Mouse (Mus musculus) heart, postnatal 0 days (tissue): Measurements from ENCODE around the gene Prdm10. TPM values are rescaled to one million over a fixed set of nuclear protein-coding genes. Genes with fewer than 3 reads are reported as not detected.

Source experiments
- ATAC-seq: fragments of 200-750 bp; cut with Nextera tagmentation; 2 replicates; pipeline ENCODE4 v1.8.0; 2017; ENCODE audit warnings: low read depth, moderate number of reproducible peaks, moderate library complexity; ENCODE audit not compliant: insufficient read depth
- DNase-seq: peaks from one replicate; pipeline ENCODE4 v3.0.0-alpha.2; 2016; ENCODE audit warnings: low spot score
- H3K27ac ChIP-seq: fragments of 300-500 bp; sonication (generic); 2 replicates; pipeline ENCODE4 v1.5.1; 2014; ENCODE audit warnings: low read depth, mild to moderate bottlenecking
- H3K27me3 ChIP-seq: fragments of 300-500 bp; sonication (generic); 2 replicates; pipeline ENCODE4 v1.6.1; 2014; ENCODE audit warnings: low read length, mixed read lengths; ENCODE audit not compliant: control insufficient read depth, insufficient read depth
- H3K36me3 ChIP-seq: fragments of 300-500 bp; sonication (generic); replicated peaks from 2 replicates; pipeline ENCODE4 v1.6.1; 2014; ENCODE audit warnings: low read length, mixed read lengths; ENCODE audit not compliant: control insufficient read depth, insufficient read depth
- H3K4me1 ChIP-seq: fragments of 300-500 bp; sonication (generic); 2 replicates; pipeline ENCODE4 v1.6.1; 2014; ENCODE audit warnings: antibody characterized with exemption; ENCODE audit not compliant: control insufficient read depth, insufficient read depth
- H3K4me2 ChIP-seq: fragments of 300-500 bp; sonication (generic); 2 replicates; pipeline ENCODE4 v1.6.1; 2014; ENCODE audit warnings: low read depth, mild to moderate bottlenecking, low read length, moderate library complexity
- H3K4me3 ChIP-seq: fragments of 300-500 bp; sonication (generic); 2 replicates; pipeline ENCODE4 v1.5.1; 2014; ENCODE audit warnings: low read depth, low read length
- H3K9ac ChIP-seq: fragments of 300-500 bp; sonication (generic); replicated peaks from 2 replicates; pipeline ENCODE4 v1.6.1; 2014; ENCODE audit warnings: low read depth, low read length, mixed read lengths
- H3K9me3 ChIP-seq: fragments of 300-500 bp; sonication (generic); replicated peaks from 2 replicates; pipeline ENCODE4 v1.6.1; 2016; ENCODE audit warnings: low read length; ENCODE audit not compliant: control insufficient read depth
- CTCF ChIP-seq: IDR thresholded peaks from 2 replicates; pipeline ENCODE4 v1.5.1; 2016; ENCODE audit warnings: antibody characterized with exemption, control low read depth, low read depth
- EP300 ChIP-seq: IDR thresholded peaks from 2 replicates; pipeline ENCODE4 v1.6.1; 2016; ENCODE audit warnings: antibody characterized with exemption, low read depth
- WGBS: fragments of 180-500 bp; shearing (Covaris S2); extraction: QIAGEN DNeasy Blood & Tissue Kit; methylation state at CpG from one replicate; pipeline ENCODE4 v1.1.7; 2014; 5-methylcytosine and 5-hydroxymethylcytosine counted together
- polyA plus RNA-seq: library from polyadenylated mRNA; unstranded; fragments of >200 nt; fragmentation: Nextera tagmentation; extraction: Ambion mirVana; gene quantifications from 2 replicates; pipeline ENCODE4 v1.2.1, GENCODE M21; 2015
- total RNA-seq: library from RNA; depleted of rRNA; stranded (reverse); fragments of >200 nt; gene quantifications from 2 replicates; pipeline ENCODE4 v1.2.3, GENCODE M21; 2014; ENCODE audit warnings: low replicate concordance

The Prdm10 gene
- total and polyA plus RNA-seq, 2 experiments from 2014 or later = 1.2 to 2.6 TPM

DNA sequence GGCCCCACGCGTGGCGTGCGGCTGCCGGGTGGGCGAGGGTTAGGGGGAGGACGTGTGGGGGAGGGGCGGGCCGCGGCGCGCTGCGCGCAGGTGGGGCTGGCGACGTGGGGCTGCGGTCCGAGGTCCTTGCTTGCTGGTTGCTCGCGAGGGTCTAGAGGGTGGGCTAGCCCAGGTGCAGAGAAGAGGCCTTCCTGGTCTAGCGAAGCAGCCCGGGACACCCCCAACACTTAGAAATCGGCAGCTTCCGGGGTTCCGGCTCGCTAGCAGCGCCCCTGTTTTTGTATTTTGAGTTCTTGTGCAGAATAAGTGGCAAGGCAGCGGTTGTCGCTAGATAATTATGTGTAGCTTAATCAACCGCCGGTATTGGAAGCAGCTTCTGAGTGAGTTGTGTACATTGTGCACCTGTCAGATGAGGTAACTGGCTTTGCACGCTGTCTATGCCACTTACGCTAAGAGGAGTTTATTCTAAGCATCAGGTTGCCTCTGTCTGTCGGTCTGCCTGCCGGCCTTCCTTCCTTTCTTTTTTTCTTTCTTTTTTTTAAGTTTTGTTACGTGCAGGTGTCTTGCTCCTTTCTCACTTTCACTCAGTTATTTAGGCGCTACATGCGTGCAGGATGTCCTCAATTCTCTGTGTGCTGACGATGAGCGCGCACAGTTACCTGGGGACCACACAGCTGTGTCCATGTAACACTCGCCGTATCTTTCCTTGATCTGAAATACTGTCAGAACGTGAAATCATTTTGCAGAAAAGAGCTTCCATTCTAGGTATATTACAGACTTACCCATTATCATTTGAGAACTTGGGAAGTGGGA is 106.2 kb downstream of the Prdm10 start:
- peak overlapping the region; percentile 74 for H3K4me2 ChIP-seq
- H3K4me1 ChIP-seq = peaks cover 12% of the 10 kb centered on the region
- no peak for DNase-seq
- ATAC-seq = peak; percentile 50
- TF ChIP-seq CTCF (no peak), EP300 (no peak)
- 9% methylated on average over 44 of the region's 44 CpGs for WGBS
- H3K27me3 ChIP-seq = no peaks in the 10 kb centered on the region
- peaks cover 19% of the 10 kb centered on the region for H3K36me3 ChIP-seq
- peak overlapping the region; percentile 86 for H3K9ac ChIP-seq
- no peaks in the 10 kb centered on the region for H3K9me3 ChIP-seq
- H3K27ac ChIP-seq = peak overlapping the region; percentile 57; the same call in 1 of the 2 replicates
- H3K4me3 ChIP-seq = peak overlapping the region; percentile 96

- Histone ChIP-seq H3K27me3 (no peaks in the 10 kb centered on the region), H3K36me3 (peaks cover 25% of the 10 kb centered on the region), H3K27ac (no peak overlapping the region), H3K4me1 (peaks cover 12% of the 10 kb centered on the region), H3K4me2 (peak overlapping the region; percentile 74), H3K9ac (no peak overlapping the region), H3K9me3 (no peaks in the 10 kb centered on the region), H3K4me3 (peak overlapping the region; percentile 96)
- no peak for ATAC-seq
- DNase-seq = no peak
- TF ChIP-seq EP300 (no peak), CTCF (no peak)
- WGBS = 76% methylated on average over 5 of the region's 5 CpGs
Measured at GRCm38 (mm10) chr9:31387206-31387605, 106.9 kb downstream of the Prdm10 start.

- Histone ChIP-seq H3K9ac (no peak overlapping the region), H3K27me3 (no peaks in the 10 kb centered on the region), H3K4me2 (no peak overlapping the region), H3K36me3 (peaks cover 93% of the 10 kb centered on the region), H3K9me3 (no peaks in the 10 kb centered on the region), H3K4me3 (no peak overlapping the region), H3K4me1 (no peaks in the 10 kb centered on the region), H3K27ac (no peak overlapping the region)
- DNase-seq (peak; percentile 40), ATAC-seq (peak; percentile 27; the same call in 1 of the 2 replicates)
- TF ChIP-seq EP300 = no peak
- TF ChIP-seq CTCF = peak; percentile 79
- 45% methylated on average over 4 of the region's 4 CpGs for WGBS
Measured at GRCm38 (mm10) chr9:31400441-31400840, 120.1 kb downstream of the Prdm10 start.

DNA sequence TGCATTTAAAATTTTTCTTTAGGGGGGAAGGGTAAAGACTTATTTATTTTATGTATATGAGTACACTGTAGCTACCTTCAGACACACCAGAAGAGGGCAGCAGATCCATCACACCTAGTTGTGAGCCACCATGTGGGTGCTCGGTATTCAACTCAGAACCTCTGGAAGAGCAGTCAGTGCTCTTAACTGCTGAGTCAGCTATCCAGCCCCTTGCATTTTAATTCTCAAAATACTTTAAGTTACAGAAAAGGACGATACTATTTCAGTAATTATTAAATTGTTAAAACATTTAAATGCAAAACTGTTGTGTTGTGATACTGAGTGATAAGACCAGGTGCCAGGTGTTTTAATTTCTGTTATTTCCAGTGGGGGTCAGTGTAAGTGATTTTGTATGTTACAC is 124.0 kb downstream of the Prdm10 start:
- DNase-seq = no peak

GRCm38 (mm10) chr9:31405217-31405616 is 124.9 kb downstream of the Prdm10 start:
- Histone ChIP-seq H3K36me3 (peaks cover 80% of the 10 kb centered on the region), H3K4me2 (no peak overlapping the region), H3K4me1 (no peaks in the 10 kb centered on the region), H3K9me3 (no peaks in the 10 kb centered on the region), H3K9ac (no peak overlapping the region), H3K27ac (no peak overlapping the region), H3K4me3 (no peak overlapping the region), H3K27me3 (no peaks in the 10 kb centered on the region)
- TF ChIP-seq EP300 (no peak), CTCF (peak; percentile 46)
- WGBS = 63% methylated on average over 6 of the region's 6 CpGs
- no peak for ATAC-seq
- no peak for DNase-seq

More for the DNA sequence above, 124.0 kb downstream of the Prdm10 start:
- H3K36me3 ChIP-seq = peaks cover 78% of the 10 kb centered on the region
- H3K4me2 ChIP-seq = no peak overlapping the region
- no peak for ATAC-seq
- H3K27me3 ChIP-seq = no peaks in the 10 kb centered on the region
- H3K4me3 ChIP-seq = no peak overlapping the region
- no peaks in the 10 kb centered on the region for H3K9me3 ChIP-seq
- H3K27ac ChIP-seq = no peak overlapping the region
- WGBS = 91% methylated on average over 2 of the region's 2 CpGs
- H3K4me1 ChIP-seq = no peaks in the 10 kb centered on the region
- TF ChIP-seq CTCF (no peak), EP300 (no peak)
- H3K9ac ChIP-seq = no peak overlapping the region
